Mouse (Mus musculus) lung, postnatal 0 days (tissue): ENCODE results near the gene Lrp10. TPM values are rescaled to one million over a fixed set of nuclear protein-coding genes. Genes with fewer than 3 reads are reported as not detected.

Experiments used
- ATAC-seq: fragments of 200-750 bp; cut with Nextera tagmentation; 2 replicates; pipeline ENCODE4 v1.8.0; 2017; ENCODE audit warnings: moderate library complexity
- DNase-seq: peaks from one replicate; pipeline ENCODE4 v3.0.0-alpha.2; 2016; ENCODE audit warnings: low spot score
- H3K27ac ChIP-seq: fragments of 300-500 bp; sonication (generic); 2 replicates; pipeline ENCODE4 v1.5.1; 2014; ENCODE audit warnings: antibody characterized with exemption, mild to moderate bottlenecking, low read length, mixed read lengths
- H3K27me3 ChIP-seq: fragments of 300-500 bp; sonication (generic); replicated peaks from 2 replicates; pipeline ENCODE4 v1.6.1; 2014; ENCODE audit warnings: low read length, mixed read lengths; ENCODE audit not compliant: insufficient read depth
- H3K36me3 ChIP-seq: fragments of 300-500 bp; sonication (generic); 2 replicates; pipeline ENCODE4 v1.6.1; 2014; ENCODE audit warnings: low read length, mixed read lengths; ENCODE audit not compliant: insufficient read depth
- H3K4me1 ChIP-seq: fragments of 300-500 bp; sonication (generic); 2 replicates; pipeline ENCODE4 v1.6.1; 2014; ENCODE audit warnings: antibody characterized with exemption, low read depth, low read length, mixed read lengths; ENCODE audit not compliant: insufficient read depth
- H3K4me2 ChIP-seq: fragments of 300-500 bp; sonication (generic); replicated peaks from 2 replicates; pipeline ENCODE4 v1.6.1; 2014; ENCODE audit warnings: low read depth, mild to moderate bottlenecking, low read length, moderate library complexity, mixed read lengths
- H3K4me3 ChIP-seq: fragments of 300-500 bp; sonication (generic); 2 replicates; pipeline ENCODE4 v1.5.1; 2014; ENCODE audit warnings: low read depth, low read length
- H3K9ac ChIP-seq: fragments of 300-500 bp; sonication (generic); replicated peaks from 2 replicates; pipeline ENCODE4 v1.6.1; 2014; ENCODE audit warnings: low read depth, mild to moderate bottlenecking
- H3K9me3 ChIP-seq: fragments of 300-500 bp; sonication (generic); 2 replicates; pipeline ENCODE4 v1.6.1; 2016; ENCODE audit warnings: low read length, mixed read lengths
- CTCF ChIP-seq: IDR thresholded peaks from 2 replicates; pipeline ENCODE4 v1.5.1; 2016; ENCODE audit warnings: antibody characterized with exemption, mild to moderate bottlenecking
- EP300 ChIP-seq: IDR thresholded peaks from 2 replicates; pipeline ENCODE4 v1.6.1; 2016; ENCODE audit warnings: antibody characterized with exemption, mild to moderate bottlenecking, control low read depth
- WGBS: fragments of 180-500 bp; shearing (Covaris S2); extraction: QIAGEN DNeasy Blood & Tissue Kit; methylation state at CpG from one replicate; pipeline ENCODE4 v1.1.7; 2014; 5-methylcytosine and 5-hydroxymethylcytosine counted together
- polyA plus RNA-seq: library from polyadenylated mRNA; unstranded; fragments of >200 nt; fragmentation: Nextera tagmentation; extraction: Ambion mirVana; gene quantifications from 2 replicates; pipeline ENCODE4 v1.2.1, GENCODE M21; 2015

Gene Lrp10
- polyA plus RNA-seq, 1 experiment from 2014 or later: 96.5 TPM

DNA sequence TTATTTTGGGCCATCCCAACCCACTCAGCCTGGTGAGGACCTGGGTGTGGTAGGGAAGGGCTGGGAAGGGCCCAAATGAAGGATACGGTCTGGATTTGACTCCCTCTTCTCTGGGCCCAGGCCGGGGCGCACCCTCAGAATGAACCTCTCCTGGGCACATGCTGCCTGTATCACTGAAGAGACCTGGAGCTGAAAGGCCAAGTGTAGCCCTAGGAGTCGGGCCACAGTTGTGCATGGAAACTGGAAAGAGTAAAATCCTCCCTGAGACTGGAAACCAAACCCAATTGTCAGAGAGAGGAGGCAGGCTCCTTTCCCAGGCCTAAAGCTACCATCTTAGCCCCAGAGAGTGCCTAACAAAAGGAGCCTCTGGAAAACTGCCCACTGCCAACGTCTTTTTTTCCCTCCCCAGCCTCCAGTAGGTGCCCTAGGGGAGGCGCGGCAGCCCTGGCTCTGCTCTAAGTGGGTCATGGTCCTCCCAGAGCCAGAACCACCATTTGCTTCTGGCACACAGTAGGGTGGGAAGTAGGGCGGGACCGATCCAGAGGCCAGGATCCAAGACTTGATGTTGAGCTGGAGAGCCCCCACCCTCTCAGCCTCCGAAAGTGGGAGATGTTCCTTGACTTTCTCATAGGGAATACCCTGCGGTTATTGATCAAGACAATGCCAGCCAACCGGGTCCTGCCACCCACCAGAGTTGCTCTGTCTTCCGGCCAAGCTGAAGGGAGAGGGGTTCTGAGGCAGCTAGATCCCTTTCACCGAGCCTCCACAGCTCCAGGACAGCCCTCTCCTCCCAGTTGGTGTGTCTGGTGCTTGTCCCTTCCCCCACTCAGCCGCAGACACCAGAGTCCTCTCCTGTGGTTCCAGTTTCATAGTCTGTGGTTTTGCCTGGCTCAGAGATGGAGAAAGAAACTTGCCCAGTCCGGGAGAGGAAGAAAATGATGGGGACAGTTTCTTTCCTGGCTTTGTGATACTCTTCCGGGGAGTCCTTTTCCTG, 30.8 kb upstream of the Lrp10 start:
- H3K27me3 ChIP-seq: no peaks in the 10 kb centered on the region
- no peaks in the 10 kb centered on the region; the same call in 1 of the 2 replicates for H3K36me3 ChIP-seq
- peaks cover 35% of the 10 kb centered on the region; the same call in 1 of the 2 replicates for H3K4me1 ChIP-seq
- peak overlapping the region; percentile 77 for H3K4me2 ChIP-seq
- peak overlapping the region; percentile 98 for H3K27ac ChIP-seq
- 9% methylated on average over 17 of the region's 17 CpGs for WGBS
- TF ChIP-seq CTCF (no peak), EP300 (no peak)
- peak; percentile 51 for DNase-seq
- H3K4me3 ChIP-seq: peak overlapping the region; percentile 89
- ATAC-seq: 0 out of 2 replicates have a peak, but pooled peaks have one; percentile 4
- H3K9ac ChIP-seq: peak overlapping the region; percentile 97
- no peaks in the 10 kb centered on the region for H3K9me3 ChIP-seq

DNA sequence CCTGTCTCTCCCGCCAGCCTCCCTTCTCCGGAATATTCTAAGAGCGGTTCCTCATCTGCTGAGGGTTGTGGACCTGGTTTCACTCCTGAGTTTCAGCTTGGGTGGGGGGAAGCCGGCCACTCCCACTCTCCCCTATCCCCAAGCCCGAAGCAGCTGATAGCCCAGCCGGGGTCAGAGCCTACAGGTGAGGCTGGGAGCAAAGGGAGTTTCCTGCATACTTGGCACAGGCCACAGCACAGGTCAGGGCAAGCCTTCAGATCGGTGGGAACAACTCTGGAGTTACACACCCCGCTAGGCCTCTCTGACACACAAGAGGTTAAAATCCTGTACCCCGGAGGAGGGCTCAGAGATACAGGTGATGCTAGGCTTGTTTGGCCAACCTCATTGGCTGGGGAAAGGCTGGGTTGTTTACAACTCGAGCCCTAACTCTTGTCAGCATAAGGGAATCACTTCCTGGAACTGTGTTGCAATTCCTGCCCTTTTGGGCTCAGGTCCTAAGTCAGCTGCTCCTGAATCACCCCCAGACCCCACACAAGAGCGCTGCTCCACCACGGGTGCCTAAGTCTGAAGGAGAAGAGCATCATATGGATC, 29.9 kb upstream of the Lrp10 start:
- ATAC-seq (peak; percentile 28), DNase-seq (peak; percentile 71)
- 38% methylated on average over 12 of the region's 12 CpGs for WGBS
- Histone ChIP-seq H3K27me3 (no peaks in the 10 kb centered on the region), H3K9ac (peak overlapping the region; percentile 97), H3K4me2 (peak overlapping the region; percentile 77), H3K9me3 (no peaks in the 10 kb centered on the region), H3K27ac (peak overlapping the region; percentile 98), H3K36me3 (peaks cover 7% of the 10 kb centered on the region; the same call in 1 of the 2 replicates), H3K4me1 (peaks cover 35% of the 10 kb centered on the region; the same call in 1 of the 2 replicates), H3K4me3 (peak overlapping the region; percentile 89)
- TF ChIP-seq CTCF: no peak
- TF ChIP-seq EP300: 0 out of 2 replicates have a peak, but pooled peaks have one; percentile 17

DNA sequence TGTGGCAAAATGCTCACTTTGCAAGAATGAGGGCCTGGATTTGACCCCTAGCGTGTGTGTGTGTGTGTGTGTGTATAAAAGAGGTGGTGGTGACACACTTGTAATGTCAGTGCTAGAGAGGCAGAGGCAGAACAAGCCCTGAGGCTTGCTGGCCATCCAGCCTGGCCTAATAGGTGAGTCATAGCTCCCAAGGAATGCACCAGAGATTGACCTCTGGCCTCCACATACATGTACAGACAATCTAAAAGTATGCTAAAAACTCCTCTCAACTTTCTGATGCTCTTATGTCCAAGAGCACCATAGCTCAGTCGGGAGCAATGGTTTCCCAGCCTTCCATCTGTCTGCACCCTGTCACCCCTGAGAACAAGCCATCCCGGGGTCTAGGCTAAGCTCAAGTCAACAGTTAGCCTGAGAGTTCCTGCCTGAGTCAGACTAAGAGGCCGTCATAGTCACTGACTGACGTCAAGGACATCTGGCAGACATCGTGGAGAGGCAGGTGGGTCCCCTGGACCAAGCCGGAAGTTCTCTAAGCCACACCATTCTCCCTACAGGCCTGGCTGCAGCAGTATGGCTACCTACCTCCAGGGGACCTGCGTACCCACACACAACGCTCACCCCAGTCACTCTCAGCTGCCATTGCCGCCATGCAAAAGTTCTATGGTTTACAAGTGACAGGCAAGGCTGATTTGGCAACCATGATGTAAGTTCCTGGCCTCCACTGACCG, 28.6 kb upstream of the Lrp10 start:
- TF ChIP-seq EP300 (0 out of 2 replicates have a peak, but pooled peaks have one; percentile 10), CTCF (0 out of 2 replicates have a peak, but pooled peaks have one; percentile 2)
- H3K4me1 ChIP-seq: peaks cover 23% of the 10 kb centered on the region; the same call in 1 of the 2 replicates
- no peak overlapping the region for H3K4me3 ChIP-seq
- DNase-seq: peak; percentile 59
- H3K4me2 ChIP-seq: no peak overlapping the region
- no peaks in the 10 kb centered on the region for H3K9me3 ChIP-seq
- peak overlapping the region; percentile 98 for H3K27ac ChIP-seq
- no peak overlapping the region for H3K9ac ChIP-seq
- no peaks in the 10 kb centered on the region for H3K27me3 ChIP-seq
- ATAC-seq: peak; percentile 30
- WGBS: 64% methylated on average over 11 of the region's 11 CpGs
- peaks cover 19% of the 10 kb centered on the region for H3K36me3 ChIP-seq

DNA sequence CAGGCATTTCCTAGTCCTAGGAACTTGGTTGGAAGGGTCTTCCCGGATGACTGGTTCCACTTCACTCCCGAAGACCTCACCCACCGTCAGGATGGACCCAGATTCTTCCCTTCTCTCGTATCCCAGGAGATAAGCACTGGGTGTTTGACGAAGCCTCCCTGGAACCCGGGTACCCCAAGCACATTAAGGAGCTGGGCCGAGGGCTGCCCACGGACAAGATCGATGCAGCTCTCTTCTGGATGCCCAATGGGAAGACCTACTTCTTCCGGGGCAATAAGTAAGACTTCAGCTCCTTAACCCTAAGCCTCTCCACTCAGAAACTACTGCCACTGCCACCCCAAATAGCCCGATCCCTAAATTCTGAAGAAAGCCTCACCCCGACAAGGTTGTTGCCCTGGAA, 24.8 kb upstream of the Lrp10 start:
- peaks cover 21% of the 10 kb centered on the region for H3K36me3 ChIP-seq

DNA sequence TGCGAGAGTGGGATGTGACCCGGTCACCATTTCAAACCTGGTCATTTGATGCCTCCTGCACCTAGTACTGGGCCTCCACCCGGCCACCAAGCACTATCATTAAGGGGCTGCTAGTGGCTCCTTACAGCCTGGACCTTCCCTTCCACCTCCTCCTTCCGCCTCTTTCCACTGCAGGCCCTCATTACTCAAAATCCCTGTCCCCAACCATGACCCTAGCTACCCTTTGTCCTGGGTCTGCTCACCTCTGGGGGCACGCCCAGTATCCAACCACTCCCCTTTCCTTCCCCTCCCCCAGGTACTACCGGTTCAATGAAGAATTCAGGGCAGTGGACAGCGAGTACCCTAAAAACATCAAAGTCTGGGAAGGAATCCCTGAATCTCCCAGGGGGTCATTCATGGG, 24.3 kb upstream of the Lrp10 start:
- no peaks in the 10 kb centered on the region for H3K27me3 ChIP-seq
- H3K4me3 ChIP-seq: no peak overlapping the region
- H3K9me3 ChIP-seq: no peaks in the 10 kb centered on the region
- TF ChIP-seq EP300 (no peak), CTCF (no peak)
- WGBS: 60% methylated on average over 7 of the region's 7 CpGs
- H3K4me1 ChIP-seq: peaks cover 6% of the 10 kb centered on the region; the same call in 1 of the 2 replicates
- H3K9ac ChIP-seq: no peak overlapping the region
- DNase-seq: no peak
- no peak for ATAC-seq
- H3K36me3 ChIP-seq: peaks cover 21% of the 10 kb centered on the region
- H3K27ac ChIP-seq: no peak overlapping the region
- H3K4me2 ChIP-seq: no peak overlapping the region

More for the DNA sequence above, 24.8 kb upstream of the Lrp10 start:
- Histone ChIP-seq H3K4me1 (peaks cover 11% of the 10 kb centered on the region; the same call in 1 of the 2 replicates), H3K9ac (no peak overlapping the region), H3K4me2 (no peak overlapping the region), H3K27me3 (no peaks in the 10 kb centered on the region), H3K9me3 (no peaks in the 10 kb centered on the region), H3K27ac (no peak overlapping the region), H3K4me3 (no peak overlapping the region)
- no peak for ATAC-seq
- 85% methylated on average over 12 of the region's 12 CpGs for WGBS
- no peak for DNase-seq
- no peak for TF ChIP-seq EP300
- TF ChIP-seq CTCF: no peak
